Mouse (Mus musculus): ENCODE results near the gene Folr1. TPM values are rescaled to one million over a fixed set of nuclear protein-coding genes. Genes with fewer than 3 reads are reported as not detected.

The Folr1 gene
- polyA plus RNA-seq, 1 experiment from 2014 or later, result 73.6 TPM

GRCm38 (mm10) chr7:101821571-101822501 lies 48.8 kb downstream of the Folr1 start:
- ATAC-seq (no peak), DNase-seq (ENCODE audit: low read depth, low spot score) (no peak)
- ChIA-PET POLR2A (interaction anchor here (0.6 kb wide), 1 partner anchor 13 kb away, joined by 4 read pairs; no protein-coding TSS in a partner anchor), CTCF (no interaction called here)
- in situ Hi-C loops (cut with MboI; ENCODE audit: low pct_unique_long_range_greater_than_20kb), result no loop called here
- H3K27me3 ChIP-seq, result no peaks in the 10 kb centered on the region
- TF ChIP-seq CTCF (IDR thresholded peaks at IDR 0.05), result no peak

DNA sequence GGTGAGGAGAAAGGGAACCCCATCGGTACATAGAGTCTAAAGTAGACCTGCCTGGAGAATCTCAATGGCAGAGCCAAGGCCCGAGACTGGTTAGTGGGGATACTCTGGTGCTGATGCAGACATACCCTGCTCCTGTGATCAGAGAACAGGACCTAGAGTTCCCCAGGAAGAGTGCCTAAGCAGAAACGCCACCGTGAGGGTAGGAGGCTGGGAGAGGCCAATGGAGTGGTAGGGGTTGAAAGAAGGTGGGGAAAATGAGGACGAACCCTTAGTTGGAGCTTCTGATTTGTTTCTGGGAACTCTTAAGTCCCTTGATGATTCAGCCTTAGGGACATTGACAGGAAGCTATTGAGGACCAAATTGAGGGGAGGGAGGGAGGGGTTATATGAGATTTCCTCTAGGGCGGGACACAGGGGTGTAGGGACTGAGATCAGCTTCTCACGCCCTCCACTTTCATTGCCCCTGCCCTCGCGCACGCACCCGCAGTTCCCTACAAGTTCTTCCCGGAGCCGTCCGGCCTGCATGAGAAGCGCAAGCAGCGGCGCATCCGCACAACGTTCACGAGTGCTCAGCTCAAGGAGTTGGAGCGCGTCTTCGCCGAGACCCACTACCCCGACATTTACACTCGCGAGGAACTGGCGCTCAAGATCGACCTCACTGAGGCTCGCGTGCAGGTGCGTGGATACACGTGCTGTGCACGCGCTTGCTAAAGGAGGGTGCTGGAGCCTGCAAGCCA lies 50.1 kb downstream of the Folr1 start:
- ChIA-PET CTCF (no interaction called here), POLR2A (no interaction called here)
- no peaks in the 10 kb centered on the region for H3K27me3 ChIP-seq
- no peak for DNase-seq (ENCODE audit: low read depth, low spot score)
- in situ Hi-C loops (cut with MboI; ENCODE audit: low pct_unique_long_range_greater_than_20kb), result no loop called here
- TF ChIP-seq CTCF (IDR thresholded peaks at IDR 0.05), result no peak
- no peak for ATAC-seq

GRCm38 (mm10) chr7:101817861-101818401 lies 52.7 kb downstream of the Folr1 start, which contains the start of gene Phox2a:
TSS of gene Phox2a (plus strand) at chr7:101818313.
- ChIA-PET CTCF (no interaction called here), POLR2A (no interaction called here)
- H3K27me3 ChIP-seq, result no peaks in the 10 kb centered on the region
- TF ChIP-seq CTCF (IDR thresholded peaks at IDR 0.05), result no peak
- ATAC-seq (no peak), DNase-seq (ENCODE audit: low read depth, low spot score) (no peak)
- in situ Hi-C loops (cut with MboI; ENCODE audit: low pct_unique_long_range_greater_than_20kb), result no loop called here

Other genes with a start within 250 kb of the Folr1 start
- 49.5 TPM for gene Clpb, start 207.2 kb downstream of the Folr1 start, polyA plus RNA-seq (2021)
- gene Phox2a, start 52.5 kb downstream of the Folr1 start, polyA plus RNA-seq (2021), result not detected
- gene Inppl1, start 32.6 kb downstream of the Folr1 start, polyA plus RNA-seq (2021), result 148 TPM
- not detected for gene Folr2, start 13.6 kb downstream of the Folr1 start, polyA plus RNA-seq (2021)
- gene Anapc15, start 7.1 kb downstream of the Folr1 start, polyA plus RNA-seq (2021), result 36.4 TPM
- gene Lamtor1, start 35.1 kb upstream of the Folr1 start, polyA plus RNA-seq (2021), result 130 TPM
- 0.50 TPM for gene Tomt, start 35.6 kb upstream of the Folr1 start, polyA plus RNA-seq (2021)
- 6.0 TPM for gene Lrrc51, start 63.1 kb upstream of the Folr1 start, polyA plus RNA-seq (2021)
- 156 TPM for gene Numa1, start 63.3 kb upstream of the Folr1 start, polyA plus RNA-seq (2021)
- 2.4 TPM for gene Il18bp, start 147.9 kb upstream of the Folr1 start, polyA plus RNA-seq (2021)
- 35.8 TPM for gene Rnf121, start 194.7 kb upstream of the Folr1 start, polyA plus RNA-seq (2021)
- gene Xndc1, start 194.7 kb upstream of the Folr1 start, polyA plus RNA-seq (2021), result 13.1 TPM
- 0.24 TPM for gene Xntrpc, start 194.9 kb upstream of the Folr1 start, polyA plus RNA-seq (2021)
- not detected for gene Trpc2, start 212.3 kb upstream of the Folr1 start, polyA plus RNA-seq (2021)
- not detected for gene Art1, start 231.0 kb upstream of the Folr1 start, polyA plus RNA-seq (2021)
- not detected for gene Art5, start 238.7 kb upstream of the Folr1 start, polyA plus RNA-seq (2021)
- not detected for gene Chrna10, start 246.0 kb upstream of the Folr1 start, polyA plus RNA-seq (2021)

Measured in Patski (cell line).